Mouse (Mus musculus): ENCODE data around the gene Serp2. TPM values are rescaled to one million over a fixed set of nuclear protein-coding genes. Genes with fewer than 3 reads are reported as not detected.

The Serp2 gene
- polyA plus RNA-seq, 1 experiment: 6.1 TPM

DNA sequence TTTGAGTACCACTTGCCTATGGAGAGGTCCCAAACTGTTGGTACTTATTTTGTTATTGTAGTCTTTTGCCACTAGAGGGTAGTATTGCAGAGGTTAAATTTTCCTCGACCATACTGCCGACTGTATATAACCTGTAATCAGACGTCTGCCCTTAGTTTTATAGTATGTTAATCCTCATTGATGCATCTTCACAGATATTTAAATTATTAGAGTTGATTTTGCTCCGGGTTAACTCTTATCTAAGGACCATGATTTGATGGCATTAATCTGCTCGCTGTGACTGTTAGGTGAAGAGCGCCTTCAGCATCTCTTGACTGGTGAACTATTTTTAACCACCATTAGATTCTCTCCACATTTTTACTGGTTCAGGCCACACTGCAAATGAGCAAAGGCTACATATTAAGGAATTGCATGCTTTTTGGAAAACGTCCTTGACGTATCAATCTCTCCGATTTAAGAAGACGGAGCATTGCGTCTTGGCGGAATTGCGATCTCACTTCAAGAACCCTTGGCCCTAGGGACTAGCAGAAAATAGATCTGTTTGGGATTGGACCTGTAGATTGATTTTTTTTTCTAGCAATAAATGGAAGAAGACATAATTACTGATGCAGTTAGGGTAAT is 53.3 kb downstream of the Serp2 start:
- H3K9me3 ChIP-seq (replicated peaks; ENCODE audit: control insufficient read depth, insufficient read depth, low read length, poor library complexity, severe bottlenecking): no peaks in the 10 kb centered on the region
- peak overlapping the region; percentile 60 for H3K9ac ChIP-seq (ENCODE audit: low read depth, poor library complexity, severe bottlenecking)
- no peaks in the 10 kb centered on the region for H3K27me3 ChIP-seq (ENCODE audit: control insufficient read depth, insufficient read depth, low read length, poor library complexity, severe bottlenecking)
- peaks cover 26% of the 10 kb centered on the region for H3K36me3 ChIP-seq (ENCODE audit: control insufficient read depth, insufficient read depth, low read length, poor library complexity, severe bottlenecking)
- H3K27ac ChIP-seq (ENCODE audit: insufficient read depth, low read length): peak overlapping the region; percentile 68
- no peak for TF ChIP-seq CTCF (IDR thresholded peaks at IDR 0.05; ENCODE audit: low read depth, low read length)
- H3K4me1 ChIP-seq (ENCODE audit: control insufficient read depth, insufficient read depth, low read length): no peaks in the 10 kb centered on the region
- no peak overlapping the region for H3K4me3 ChIP-seq (ENCODE audit: low read depth, low read length)

- peak overlapping the region; percentile 68 for H3K27ac ChIP-seq (ENCODE audit: insufficient read depth, low read length)
- no peaks in the 10 kb centered on the region for H3K36me3 ChIP-seq (ENCODE audit: control insufficient read depth, insufficient read depth, low read length, poor library complexity, severe bottlenecking)
- no peak overlapping the region for H3K4me3 ChIP-seq (ENCODE audit: low read depth, low read length)
- peaks cover 1% of the 10 kb centered on the region for H3K4me1 ChIP-seq (ENCODE audit: control insufficient read depth, insufficient read depth, low read length)
- TF ChIP-seq CTCF (IDR thresholded peaks at IDR 0.05; ENCODE audit: low read depth, low read length) (no peak), POLR2A (IDR thresholded peaks at IDR 0.05; ENCODE audit: insufficient read depth, low read length) (no peak), EP300 (IDR thresholded peaks at IDR 0.05; ENCODE audit: insufficient read depth, low read depth, low read length) (no peak)
- no peaks in the 10 kb centered on the region for H3K9me3 ChIP-seq (replicated peaks; ENCODE audit: control insufficient read depth, insufficient read depth, low read length, poor library complexity, severe bottlenecking)
- no peaks in the 10 kb centered on the region for H3K27me3 ChIP-seq (ENCODE audit: control insufficient read depth, insufficient read depth, low read length, poor library complexity, severe bottlenecking)
- 0 out of 2 replicates have a peak overlapping the region, but pooled peaks have one; percentile 8 for H3K9ac ChIP-seq (ENCODE audit: low read depth, poor library complexity, severe bottlenecking)
Measured at GRCm38 (mm10) chr14:76500036-76500435, 56.7 kb downstream of the Serp2 start.

DNA sequence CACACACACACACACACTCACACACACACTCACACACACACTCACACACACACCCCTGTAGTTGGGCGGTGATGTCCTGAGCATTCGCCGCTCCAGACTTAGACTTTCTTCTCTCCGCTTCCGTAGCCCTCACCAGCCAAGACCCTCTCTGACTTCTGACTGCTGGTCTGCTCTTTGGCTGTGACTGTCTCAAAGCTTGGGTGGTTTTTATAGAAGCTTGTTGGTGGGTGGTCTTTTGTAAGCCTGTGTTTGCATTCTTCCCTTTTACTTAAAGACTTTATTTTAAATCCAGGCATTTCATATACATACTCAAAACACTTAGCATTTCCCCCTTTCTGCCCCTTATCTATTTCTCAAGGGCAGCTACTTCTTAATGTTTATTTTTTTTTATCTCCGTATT is 57.2 kb downstream of the Serp2 start:
- no peaks in the 10 kb centered on the region for H3K9me3 ChIP-seq (replicated peaks; ENCODE audit: control insufficient read depth, insufficient read depth, low read length, poor library complexity, severe bottlenecking)
- no peak overlapping the region for H3K4me3 ChIP-seq (ENCODE audit: low read depth, low read length)
- H3K36me3 ChIP-seq (ENCODE audit: control insufficient read depth, insufficient read depth, low read length, poor library complexity, severe bottlenecking): no peaks in the 10 kb centered on the region
- TF ChIP-seq POLR2A (IDR thresholded peaks at IDR 0.05; ENCODE audit: insufficient read depth, low read length) (no peak), EP300 (IDR thresholded peaks at IDR 0.05; ENCODE audit: insufficient read depth, low read depth, low read length) (no peak)
- H3K4me1 ChIP-seq (ENCODE audit: control insufficient read depth, insufficient read depth, low read length): peaks cover 1% of the 10 kb centered on the region
- H3K9ac ChIP-seq (ENCODE audit: low read depth, poor library complexity, severe bottlenecking): no peak overlapping the region
- H3K27ac ChIP-seq (ENCODE audit: insufficient read depth, low read length): no peak overlapping the region
- no peaks in the 10 kb centered on the region for H3K27me3 ChIP-seq (ENCODE audit: control insufficient read depth, insufficient read depth, low read length, poor library complexity, severe bottlenecking)

DNA sequence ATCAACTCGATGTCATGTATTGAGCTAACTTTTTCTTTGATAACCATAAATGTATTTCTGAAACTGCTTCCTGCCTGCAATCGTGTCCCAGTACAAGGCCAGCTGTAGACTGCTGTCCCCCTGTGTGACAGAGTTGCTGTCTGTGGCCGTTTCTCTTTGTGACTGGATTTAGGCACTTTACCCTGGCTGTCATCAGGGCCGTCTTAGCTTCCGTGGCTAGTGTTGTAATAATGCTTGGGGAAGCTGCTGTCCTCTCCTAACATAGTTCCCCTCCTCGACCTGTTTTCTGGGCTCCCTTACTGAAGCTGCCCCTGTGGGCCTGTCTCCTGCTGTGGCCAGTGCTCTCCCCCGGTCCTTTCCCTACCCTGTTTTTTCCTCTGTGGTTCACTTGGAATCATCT is 58.5 kb downstream of the Serp2 start:
- H3K9me3 ChIP-seq (replicated peaks; ENCODE audit: control insufficient read depth, insufficient read depth, low read length, poor library complexity, severe bottlenecking): no peaks in the 10 kb centered on the region
- peaks cover 1% of the 10 kb centered on the region for H3K4me1 ChIP-seq (ENCODE audit: control insufficient read depth, insufficient read depth, low read length)
- no peaks in the 10 kb centered on the region for H3K27me3 ChIP-seq (ENCODE audit: control insufficient read depth, insufficient read depth, low read length, poor library complexity, severe bottlenecking)
- H3K4me3 ChIP-seq (ENCODE audit: low read depth, low read length): no peak overlapping the region
- no peak overlapping the region for H3K9ac ChIP-seq (ENCODE audit: low read depth, poor library complexity, severe bottlenecking)
- H3K27ac ChIP-seq (ENCODE audit: insufficient read depth, low read length): peak overlapping the region; percentile 62; the same call in 1 of the 2 replicates
- TF ChIP-seq POLR2A (IDR thresholded peaks at IDR 0.05; ENCODE audit: insufficient read depth, low read length) (no peak), CTCF (IDR thresholded peaks at IDR 0.05; ENCODE audit: low read depth, low read length) (no peak), EP300 (IDR thresholded peaks at IDR 0.05; ENCODE audit: insufficient read depth, low read depth, low read length) (no peak)
- no peaks in the 10 kb centered on the region for H3K36me3 ChIP-seq (ENCODE audit: control insufficient read depth, insufficient read depth, low read length, poor library complexity, severe bottlenecking)

GRCm38 (mm10) chr14:76497187-76497586 is 59.5 kb downstream of the Serp2 start:
- Histone ChIP-seq H3K27me3 (ENCODE audit: control insufficient read depth, insufficient read depth, low read length, poor library complexity, severe bottlenecking) (no peaks in the 10 kb centered on the region), H3K4me3 (ENCODE audit: low read depth, low read length) (no peak overlapping the region), H3K36me3 (ENCODE audit: control insufficient read depth, insufficient read depth, low read length, poor library complexity, severe bottlenecking) (no peaks in the 10 kb centered on the region), H3K9ac (ENCODE audit: low read depth, poor library complexity, severe bottlenecking) (no peak overlapping the region), H3K4me1 (ENCODE audit: control insufficient read depth, insufficient read depth, low read length) (peaks cover 1% of the 10 kb centered on the region), H3K27ac (ENCODE audit: insufficient read depth, low read length) (no peak overlapping the region), H3K9me3 (replicated peaks; ENCODE audit: control insufficient read depth, insufficient read depth, low read length, poor library complexity, severe bottlenecking) (no peaks in the 10 kb centered on the region)
- no peak for TF ChIP-seq POLR2A (IDR thresholded peaks at IDR 0.05; ENCODE audit: insufficient read depth, low read length)
- no peak for TF ChIP-seq EP300 (IDR thresholded peaks at IDR 0.05; ENCODE audit: insufficient read depth, low read depth, low read length)
- no peak for TF ChIP-seq CTCF (IDR thresholded peaks at IDR 0.05; ENCODE audit: low read depth, low read length)

GRCm38 (mm10) chr14:76495022-76495421 is 61.7 kb downstream of the Serp2 start:
- peak overlapping the region; percentile 31 for H3K9ac ChIP-seq (ENCODE audit: low read depth, poor library complexity, severe bottlenecking)
- peak overlapping the region; percentile 61 for H3K4me3 ChIP-seq (ENCODE audit: low read depth, low read length)
- no peaks in the 10 kb centered on the region for H3K27me3 ChIP-seq (ENCODE audit: control insufficient read depth, insufficient read depth, low read length, poor library complexity, severe bottlenecking)
- H3K4me1 ChIP-seq (ENCODE audit: control insufficient read depth, insufficient read depth, low read length): peaks cover 1% of the 10 kb centered on the region
- H3K9me3 ChIP-seq (replicated peaks; ENCODE audit: control insufficient read depth, insufficient read depth, low read length, poor library complexity, severe bottlenecking): no peaks in the 10 kb centered on the region
- H3K36me3 ChIP-seq (ENCODE audit: control insufficient read depth, insufficient read depth, low read length, poor library complexity, severe bottlenecking): no peaks in the 10 kb centered on the region
- H3K27ac ChIP-seq (ENCODE audit: insufficient read depth, low read length): peak overlapping the region; percentile 93
- TF ChIP-seq EP300 (IDR thresholded peaks at IDR 0.05; ENCODE audit: insufficient read depth, low read depth, low read length): peak; percentile 99
- TF ChIP-seq CTCF (IDR thresholded peaks at IDR 0.05; ENCODE audit: low read depth, low read length): no peak
